Mouse (Mus musculus): ENCODE results near the gene Srsf2.

Gene Srsf2

DNA sequence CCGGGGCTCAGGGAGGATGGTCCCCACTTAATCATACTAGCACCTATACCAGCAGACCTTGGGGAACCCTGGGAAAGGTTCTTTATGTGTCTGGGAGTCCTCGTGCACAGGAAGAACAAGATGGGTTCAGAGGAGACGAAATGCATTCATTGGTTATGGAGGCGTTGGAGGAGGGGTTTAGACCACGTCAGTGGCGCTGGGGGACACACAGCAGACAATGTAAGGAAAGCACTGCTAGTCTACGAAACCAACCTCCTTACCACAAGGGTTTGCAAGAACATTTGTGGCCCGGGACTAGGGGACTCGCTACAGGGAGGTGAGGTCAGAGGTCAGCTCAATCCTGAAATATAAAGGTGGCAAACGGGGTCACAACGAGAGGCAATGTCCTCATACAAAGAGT is 42.4 kb downstream of the Srsf2 start:
- DNase-seq (ENCODE audit: low spot score in 2 of 2), result no peak

DNA sequence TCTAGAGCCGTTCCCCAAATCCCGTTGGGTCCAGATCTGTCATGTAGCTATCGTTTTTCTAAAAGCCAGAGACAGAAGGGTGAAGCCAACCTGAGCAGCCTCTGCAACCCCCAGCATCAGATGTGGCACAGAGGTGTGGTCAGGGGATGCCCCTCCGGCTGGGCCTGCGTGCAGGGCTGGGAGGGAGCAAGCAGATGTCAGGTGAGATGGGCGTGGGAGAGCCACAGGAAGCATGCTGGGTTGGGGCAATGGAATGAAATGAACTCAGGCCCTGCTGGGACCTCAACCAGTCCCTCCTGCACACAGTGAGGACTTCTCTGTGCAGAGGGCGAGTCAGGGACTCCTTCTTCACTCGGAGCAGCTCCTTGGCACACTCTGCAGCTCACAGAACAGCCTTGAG is 43.4 kb downstream of the Srsf2 start:
- DNase-seq (ENCODE audit: low spot score in 2 of 2), result no peak

DNA sequence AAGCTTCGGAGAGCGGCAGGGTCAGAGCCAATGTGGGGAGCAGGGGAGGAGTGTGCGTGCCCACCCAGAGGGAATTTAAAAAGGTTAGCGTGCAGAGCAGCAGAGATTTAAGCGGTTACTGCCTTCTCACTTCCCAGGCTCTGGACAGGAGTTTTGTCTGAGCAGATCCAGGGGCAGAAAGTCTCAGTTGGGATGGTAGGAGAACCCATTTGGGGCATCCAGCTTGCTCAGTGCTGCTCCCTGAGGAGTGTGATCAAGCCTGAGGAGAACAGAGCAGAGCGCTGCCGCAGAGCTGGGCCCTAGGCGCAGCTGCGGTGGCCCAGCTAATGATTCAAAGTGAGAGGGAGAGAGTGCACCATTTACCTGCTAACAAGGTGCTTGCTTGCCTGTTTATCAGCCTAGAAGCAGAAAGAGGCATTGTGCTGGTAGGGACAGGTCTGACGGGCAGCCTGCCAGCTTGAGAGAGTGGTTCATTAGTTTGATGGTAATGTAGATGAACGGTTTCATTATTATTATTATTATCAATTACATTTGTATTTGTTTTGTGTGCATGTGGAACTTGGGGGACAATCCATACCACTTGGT is 44.0 kb downstream of the Srsf2 start:
- DNase-seq (ENCODE audit: low spot score in 2 of 2), result no peak

DNA sequence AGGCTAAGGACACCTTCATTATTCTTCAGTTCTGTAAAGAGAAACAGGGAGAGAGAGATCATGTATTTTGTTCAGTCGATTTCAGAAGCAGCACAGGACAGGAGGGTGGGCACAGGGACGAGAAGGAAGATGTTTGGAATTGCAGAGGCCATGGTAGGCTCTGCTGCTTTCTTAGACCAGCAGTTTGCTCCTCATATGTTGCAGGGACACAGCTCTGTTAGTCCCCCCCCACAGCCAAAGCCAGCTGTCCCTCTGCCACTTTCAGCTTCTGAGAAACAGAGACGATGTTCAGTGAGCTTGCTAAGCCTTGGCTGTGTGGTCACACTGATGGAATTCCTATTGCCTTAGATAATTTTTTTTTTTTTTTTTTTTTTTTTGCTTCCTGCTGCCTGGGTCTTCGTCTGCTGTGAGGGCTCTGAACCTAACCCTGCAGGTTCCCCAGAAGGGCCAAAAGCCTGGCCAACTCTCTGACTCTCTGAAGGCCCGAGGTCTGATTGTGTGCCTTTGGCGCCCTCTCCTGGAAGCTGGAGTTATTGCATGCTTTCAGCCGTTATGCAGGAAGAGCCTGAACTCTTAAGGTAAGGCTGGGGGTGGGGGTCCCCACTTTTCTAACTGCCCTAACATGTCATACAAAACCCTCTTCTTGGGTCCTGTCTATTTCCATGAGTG is 44.8 kb downstream of the Srsf2 start:
- DNase-seq (ENCODE audit: low spot score in 2 of 2), result peak in 1 of 2 experiments; percentile 88

DNA sequence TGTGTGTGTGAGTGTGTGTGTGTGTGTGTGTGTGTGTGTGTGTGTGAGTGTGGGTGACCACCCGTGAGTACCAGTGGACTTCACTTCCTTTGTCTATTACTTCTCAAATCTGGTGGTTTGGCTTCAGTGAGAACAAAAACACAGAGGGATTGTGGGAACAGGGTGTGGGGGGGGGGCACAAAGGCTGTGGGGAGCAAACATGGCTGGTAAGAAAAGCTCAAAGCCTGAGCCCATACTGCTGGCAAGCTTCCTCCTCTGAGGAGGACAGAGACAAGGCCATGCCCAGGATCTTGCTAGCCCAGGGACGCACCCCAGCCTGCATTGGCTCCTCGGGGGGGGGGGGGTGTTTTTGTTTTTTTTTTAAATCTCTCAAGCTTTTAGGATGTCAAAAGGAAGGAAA is 45.4 kb downstream of the Srsf2 start:
- no peak for DNase-seq (ENCODE audit: low spot score in 2 of 2)

DNA sequence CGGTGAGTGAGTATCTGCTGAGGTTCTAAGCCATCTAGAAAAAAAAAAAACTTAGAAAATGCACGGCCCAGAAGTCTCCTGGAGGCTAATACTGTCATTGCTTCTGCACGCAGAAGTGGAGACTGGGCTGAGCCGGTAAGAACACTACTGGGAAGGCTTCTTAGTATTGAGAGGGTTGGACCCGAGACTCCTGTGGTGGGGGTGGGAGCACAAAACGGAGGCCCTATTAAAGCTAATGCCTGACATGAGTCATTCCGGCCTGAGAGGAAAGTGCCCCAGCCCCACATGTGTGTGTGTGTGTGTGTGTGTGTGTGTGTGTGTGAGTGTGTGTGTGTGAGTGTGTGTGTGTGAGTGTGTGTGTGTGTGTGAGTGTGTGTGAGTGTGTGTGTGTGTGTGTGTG is 45.8 kb downstream of the Srsf2 start:
- no peak for DNase-seq (ENCODE audit: low spot score in 2 of 2)

DNA sequence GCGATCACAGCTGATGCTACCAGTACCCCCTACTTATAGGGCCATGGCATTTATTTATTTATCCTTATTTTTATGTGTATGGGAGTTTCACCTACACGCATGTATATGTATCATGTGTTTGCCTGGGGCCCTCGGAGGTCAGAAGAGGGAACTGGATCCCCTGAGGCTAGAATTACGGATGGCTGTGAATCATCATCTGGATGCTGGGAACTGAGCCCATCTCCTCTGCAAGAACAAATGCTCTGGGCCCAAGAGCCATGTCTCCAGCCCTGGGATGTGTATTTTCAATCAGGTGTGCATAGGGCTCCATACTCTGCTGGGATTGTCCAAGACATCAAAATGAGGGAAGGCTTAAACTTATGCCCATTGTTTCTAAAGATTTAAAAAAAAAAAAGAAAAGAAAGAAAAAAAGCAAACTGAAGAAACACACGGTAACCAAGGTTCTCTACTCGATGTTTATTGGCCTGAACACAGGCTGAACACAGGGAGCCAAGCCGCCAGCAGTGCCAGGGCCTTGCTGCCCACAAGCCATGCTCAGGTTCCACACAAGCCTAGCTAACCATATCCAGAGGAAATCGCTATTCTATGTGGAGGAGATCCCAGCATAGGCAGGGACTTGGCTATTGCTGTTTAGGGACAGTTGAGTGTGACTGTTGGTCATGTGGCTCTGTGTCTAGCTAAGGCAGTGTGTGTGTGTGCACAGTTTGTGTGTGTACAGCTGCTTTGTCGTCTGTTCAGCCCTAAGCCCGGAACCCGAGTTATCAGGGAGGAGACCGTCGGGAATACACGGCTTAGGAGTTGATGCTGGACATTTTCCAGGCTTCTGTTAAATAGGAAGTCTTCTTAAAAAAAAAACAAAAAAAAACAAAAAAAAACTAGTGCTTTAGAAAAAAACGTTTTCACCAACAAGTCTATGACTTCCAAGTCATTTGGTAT is 46.5 kb downstream of the Srsf2 start:
- no peak for DNase-seq (ENCODE audit: low spot score in 2 of 2)

DNA sequence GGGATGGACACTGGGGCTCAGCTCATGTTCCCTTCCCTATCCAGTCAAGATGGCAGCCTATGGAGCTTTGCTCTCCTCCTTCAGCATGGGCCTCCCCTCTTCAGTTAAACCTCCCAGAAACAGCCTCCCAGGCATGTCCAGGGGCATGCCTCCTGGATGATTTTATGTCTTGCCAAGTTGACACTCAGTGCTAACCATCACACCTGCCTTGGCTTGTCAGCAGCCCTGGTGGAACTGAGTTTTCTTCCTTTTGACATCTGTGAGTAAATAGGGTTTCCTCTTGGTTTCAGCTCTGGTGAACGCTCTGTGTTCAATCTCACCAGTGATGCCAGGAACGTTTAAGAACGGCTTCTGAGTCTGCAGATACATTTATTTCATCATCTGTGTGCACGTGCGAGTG is 50.2 kb downstream of the Srsf2 start:
- no peak for DNase-seq (ENCODE audit: low spot score in 2 of 2)

DNA sequence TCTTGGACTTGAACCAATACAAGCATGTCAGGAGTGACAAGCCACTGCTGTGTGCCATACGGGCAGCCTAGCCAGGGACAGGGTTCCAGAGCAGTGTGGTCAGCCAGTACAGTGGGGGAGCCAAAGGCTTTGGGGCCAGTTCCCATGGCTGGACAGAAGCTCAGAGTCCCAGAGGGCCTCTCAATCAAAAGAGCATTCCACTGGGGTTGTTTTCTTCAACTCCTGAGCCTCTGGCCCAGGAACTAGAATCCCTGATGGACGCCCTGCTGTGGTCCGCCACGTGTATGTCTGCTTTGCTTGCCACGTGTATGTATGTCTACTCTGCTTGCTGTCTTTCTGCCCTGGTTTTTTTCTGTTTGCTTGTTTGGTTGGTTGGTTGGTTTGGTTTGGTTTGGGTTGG is 51.8 kb downstream of the Srsf2 start:
- DNase-seq (ENCODE audit: low spot score in 2 of 2), result no peak
